Mouse (Mus musculus): ENCODE data around the gene Ptbp3.
"Not testable (repeated sequence)": the region's sequence is repeated elsewhere in the genome, so short reads cannot be mapped to it uniquely, and the experiment has no call there.

Ptbp3 gene

DNA sequence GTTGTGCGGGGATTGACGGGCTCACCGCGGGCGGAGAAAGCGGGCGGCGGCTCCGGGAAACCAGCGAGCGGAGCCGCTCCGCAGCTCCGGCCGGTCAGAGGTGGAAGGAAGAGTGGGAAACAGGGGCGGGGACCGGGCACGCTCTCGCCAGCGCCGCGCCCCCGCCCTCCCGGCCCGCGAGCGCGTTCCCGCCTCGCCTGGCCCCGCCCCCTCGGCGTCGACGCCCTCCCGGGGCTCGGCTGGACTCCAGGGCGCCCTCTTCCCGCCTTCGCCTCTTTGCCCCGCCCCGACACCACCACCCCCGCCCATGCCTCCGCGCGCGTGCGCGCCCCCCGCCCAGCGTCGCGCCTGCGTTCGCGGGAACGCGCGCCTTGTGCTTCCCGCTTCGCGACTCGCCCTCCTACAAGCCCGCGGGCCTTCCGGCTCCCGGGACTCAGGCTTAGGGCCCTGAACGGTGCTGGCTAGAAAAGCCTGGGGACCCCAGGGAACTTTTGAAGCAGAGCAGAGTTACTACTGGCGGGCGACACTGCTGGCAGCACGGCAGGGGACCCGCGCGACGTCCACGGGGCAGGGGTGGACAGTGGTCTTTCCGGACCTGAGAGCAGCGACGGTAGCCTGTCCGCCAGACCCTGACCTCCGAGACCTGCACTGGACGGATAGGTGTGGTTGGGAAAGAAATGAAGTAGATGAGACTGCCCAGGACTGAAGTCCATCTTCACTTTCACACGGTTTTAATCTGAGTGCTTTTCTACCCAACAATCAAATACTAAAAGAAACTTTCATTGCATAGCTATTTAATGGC lies at the start of gene Ptbp3:
Gene Ptbp3 (minus strand): TSS at position 190 of the 802 bp plus-strand sequence.
- peak; percentile 88 for DNase-seq

DNA sequence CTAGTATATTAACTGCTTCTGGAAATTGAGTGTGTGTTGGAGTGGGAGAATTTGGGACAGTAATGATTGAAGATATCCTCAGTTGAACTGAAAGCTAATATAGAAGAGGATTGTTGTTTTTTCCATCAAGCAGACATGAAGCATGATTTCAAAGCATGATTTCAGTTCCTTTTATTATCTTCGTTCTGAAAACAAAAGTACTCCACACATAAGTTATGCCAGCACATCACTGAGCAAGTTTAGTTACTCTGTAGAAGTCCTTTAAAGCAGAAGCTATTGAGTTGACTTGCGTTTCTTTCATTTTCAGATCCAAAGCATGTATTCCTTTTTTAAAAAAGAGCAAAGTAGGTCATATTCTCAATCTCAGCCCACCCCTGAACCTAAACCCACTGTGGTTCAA lies 47.4 kb upstream of the Ptbp3 start:
- DNase-seq, result no peak

DNA sequence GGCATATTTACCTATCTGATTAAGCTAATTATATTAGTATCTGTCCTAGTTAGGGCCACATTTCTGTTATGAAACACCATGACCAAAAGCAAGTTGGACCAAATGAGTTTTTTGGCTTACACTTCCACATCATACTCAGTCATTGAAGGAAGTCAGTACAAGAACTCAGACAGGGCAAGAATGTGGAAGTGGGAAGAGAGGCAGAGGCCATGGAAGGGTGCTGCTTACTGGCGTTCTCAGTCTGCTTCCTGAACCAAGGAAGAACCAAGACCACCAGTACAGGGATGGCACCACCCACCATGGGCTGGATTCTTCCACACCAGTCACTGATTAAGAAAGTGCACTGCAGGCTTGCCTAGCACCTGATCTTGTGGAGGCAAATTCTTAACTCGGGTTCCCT lies 45.5 kb upstream of the Ptbp3 start:
- no peak for DNase-seq

DNA sequence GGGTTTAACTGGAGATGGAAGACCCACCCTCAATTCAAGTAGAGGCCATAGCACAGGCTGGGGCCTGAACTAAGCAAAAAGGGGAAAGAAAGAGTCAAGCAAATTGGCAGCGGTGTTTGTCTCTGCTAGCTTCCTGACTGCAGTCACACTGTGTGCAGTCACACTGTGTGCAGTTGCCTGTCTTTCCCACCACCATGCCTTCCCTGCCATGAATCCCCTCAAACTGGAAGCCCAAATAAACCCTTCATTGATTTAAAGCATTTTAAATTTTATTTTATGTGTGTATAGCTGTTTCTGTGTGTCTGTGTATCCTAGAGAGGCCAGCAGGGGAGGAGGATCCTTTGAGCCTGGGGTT lies 38.7 kb upstream of the Ptbp3 start:
- DNase-seq, result no peak

DNA sequence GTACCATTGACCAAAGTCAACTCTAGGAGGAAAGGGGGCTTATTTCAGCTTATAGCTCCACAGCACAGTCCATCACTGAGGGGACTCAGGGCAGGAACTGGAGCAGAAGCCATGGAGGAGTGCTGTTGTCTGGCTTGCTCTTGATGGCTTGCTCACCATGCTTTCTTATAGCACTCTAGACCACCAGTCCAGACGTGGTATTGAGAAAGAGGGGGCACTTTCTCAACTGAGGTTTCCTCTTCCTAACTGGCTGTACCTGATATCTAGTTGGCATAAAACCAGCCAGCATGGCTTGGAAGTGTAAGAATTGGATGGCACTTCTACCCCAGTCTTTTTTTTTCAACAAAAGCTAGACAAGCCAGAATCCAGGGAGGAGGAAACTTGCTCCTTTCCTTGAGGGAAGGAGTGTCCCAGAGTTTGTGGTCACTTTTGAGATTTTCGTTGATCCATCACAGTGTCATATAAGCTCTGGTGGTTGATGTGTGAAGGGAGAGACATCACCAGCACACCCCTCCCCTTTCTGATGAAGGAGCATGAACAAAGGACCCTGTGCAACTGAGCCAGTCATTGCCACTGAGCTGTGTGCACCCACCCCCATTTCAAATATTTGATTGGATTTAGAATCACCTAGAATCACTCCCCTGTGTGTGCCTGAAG lies 38.2 kb upstream of the Ptbp3 start:
- no peak for DNase-seq

GRCm38 (mm10) chr4:59585097-59585496 lies 35.9 kb upstream of the Ptbp3 start:
- DNase-seq, result no peak

DNA sequence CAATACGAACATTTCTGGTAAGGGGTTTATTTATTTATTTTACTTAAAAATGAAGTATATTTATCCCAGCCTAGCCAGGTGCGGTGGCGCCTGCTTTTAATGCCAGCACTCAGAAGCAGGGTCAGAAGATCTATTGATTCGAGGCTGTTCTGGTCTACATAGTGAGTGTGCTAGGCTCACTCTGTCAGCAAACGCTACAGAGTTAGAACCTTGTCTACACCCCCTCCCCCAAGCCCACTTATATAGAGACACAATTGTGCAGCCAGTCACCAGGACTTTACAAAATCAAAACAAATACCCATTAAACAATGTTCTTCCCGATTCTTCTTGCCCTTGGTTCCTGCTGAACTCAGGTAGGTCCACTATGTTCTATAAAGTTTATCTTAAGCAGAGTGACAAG lies 33.0 kb upstream of the Ptbp3 start:
- DNase-seq, result peak; percentile 18

DNA sequence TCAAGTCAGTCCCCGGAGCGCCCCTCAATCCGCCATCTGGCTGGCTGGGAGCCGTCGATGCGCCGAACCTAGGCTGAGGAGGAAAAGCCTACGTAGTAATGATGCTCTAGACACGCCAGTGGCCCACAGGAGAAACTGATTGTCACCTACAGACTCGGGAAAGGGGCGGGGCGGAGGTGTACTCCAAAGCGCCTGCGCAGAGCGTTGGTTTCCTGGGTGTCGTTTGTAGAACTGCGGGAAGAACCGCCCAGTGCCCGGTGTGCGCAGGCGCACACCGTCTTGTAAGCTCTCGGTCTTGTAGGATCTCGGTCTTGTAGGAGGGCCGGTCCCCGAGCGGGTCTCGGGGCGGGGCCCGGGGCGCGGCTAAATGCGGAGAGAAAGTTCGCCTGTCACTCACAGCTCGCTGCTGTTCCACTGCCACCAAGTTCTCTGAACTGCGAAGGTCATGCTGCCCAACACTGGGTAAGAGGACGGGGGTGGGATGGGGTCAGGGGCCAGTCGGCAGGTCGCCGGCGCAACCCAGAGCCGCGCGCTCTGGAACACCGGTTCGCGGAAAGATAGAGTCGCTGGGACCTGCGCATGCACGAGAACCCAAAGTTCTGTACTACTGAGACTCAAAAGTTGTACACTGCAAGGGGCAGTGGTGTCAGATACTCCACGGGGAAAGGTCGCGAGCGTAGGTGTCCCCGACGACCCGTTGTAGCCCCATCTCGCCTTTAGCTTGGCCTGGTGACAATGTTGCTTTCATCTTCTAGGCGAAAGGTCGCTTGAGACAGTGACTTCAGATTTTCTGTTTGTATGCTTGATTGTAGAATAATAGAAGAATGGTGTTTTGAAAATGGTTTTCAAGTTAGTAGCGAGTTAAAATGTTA lies 32.4 kb upstream of the Ptbp3 start, which contains the start of gene Hsdl2:
Gene Hsdl2 (plus strand): TSS at position 250 of the 872 bp plus-strand sequence.
- DNase-seq, result peak; percentile 99

- peak; percentile 52 for DNase-seq
Measured at GRCm38 (mm10) chr4:59580495-59581281, 31.5 kb upstream of the Ptbp3 start.

GRCm38 (mm10) chr4:59575184-59575958 lies 26.2 kb upstream of the Ptbp3 start:
- DNase-seq, result no peak

DNA sequence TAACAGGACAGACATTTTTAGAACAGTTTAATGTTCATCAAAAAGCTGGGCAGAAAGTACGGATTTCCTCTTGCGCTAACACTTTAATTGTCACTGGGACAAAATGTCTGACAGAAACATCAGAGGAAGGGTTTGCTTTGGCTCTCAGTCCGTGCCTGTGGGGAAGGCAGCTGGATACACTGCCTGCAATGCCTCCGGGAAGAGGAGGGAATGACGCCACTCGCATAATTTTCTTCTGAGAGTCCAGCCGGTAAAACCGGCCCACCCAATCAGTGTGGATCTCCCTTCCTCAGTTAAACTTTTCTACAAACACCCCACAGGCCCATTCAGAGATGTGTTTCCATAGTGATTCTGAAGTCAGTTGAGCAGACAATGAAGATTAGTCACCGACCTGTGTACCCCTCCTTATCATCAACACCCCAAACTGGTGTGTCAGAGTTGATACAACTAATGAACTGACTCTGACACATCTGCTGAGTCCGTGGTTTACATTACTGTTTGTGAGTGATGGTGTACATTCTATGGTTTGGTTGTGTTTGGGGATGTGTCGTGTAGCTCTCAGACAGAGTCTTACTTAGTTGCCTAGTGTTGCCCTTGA lies 23.5 kb upstream of the Ptbp3 start:
- no peak for DNase-seq

DNA sequence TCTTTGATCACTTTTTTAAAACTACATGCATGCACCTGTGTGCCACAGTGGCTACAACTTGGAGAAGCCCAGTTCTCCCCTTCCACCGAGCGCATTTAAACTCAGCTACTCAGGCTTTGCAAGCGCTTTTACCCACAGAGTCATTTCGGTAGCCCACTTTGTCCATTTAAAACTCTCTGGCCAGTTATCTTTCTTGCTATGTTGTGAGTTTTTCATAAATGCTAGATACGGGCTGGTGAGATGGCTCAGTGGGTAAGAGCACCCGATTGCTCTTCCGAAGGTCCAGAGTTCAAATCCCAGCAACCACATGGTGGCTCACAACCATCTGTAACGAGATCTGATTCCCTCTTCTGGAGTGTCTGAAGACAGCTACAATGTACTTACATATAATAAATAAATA lies 21.4 kb upstream of the Ptbp3 start:
- not testable (repeated sequence) for DNase-seq

DNA sequence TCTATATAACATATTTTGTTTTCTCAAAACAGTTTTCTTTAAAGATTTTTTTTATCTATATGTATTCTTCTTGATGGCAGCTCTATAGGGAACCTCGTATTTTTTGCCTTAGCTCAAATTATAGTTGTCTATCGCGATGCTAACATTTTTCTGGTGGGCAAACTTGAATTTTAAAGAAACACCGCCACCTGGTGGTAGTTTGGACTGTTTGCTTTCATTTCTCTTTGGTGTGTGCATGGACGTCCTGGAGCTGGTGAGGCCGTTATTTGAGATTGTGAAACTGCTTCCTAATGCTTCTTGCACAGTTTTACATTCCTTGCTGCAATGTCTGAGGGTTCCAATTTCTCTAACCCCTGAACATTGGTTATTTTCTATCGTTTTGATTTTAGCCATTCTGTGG lies 20.4 kb upstream of the Ptbp3 start:
- DNase-seq, result peak; percentile 48

DNA sequence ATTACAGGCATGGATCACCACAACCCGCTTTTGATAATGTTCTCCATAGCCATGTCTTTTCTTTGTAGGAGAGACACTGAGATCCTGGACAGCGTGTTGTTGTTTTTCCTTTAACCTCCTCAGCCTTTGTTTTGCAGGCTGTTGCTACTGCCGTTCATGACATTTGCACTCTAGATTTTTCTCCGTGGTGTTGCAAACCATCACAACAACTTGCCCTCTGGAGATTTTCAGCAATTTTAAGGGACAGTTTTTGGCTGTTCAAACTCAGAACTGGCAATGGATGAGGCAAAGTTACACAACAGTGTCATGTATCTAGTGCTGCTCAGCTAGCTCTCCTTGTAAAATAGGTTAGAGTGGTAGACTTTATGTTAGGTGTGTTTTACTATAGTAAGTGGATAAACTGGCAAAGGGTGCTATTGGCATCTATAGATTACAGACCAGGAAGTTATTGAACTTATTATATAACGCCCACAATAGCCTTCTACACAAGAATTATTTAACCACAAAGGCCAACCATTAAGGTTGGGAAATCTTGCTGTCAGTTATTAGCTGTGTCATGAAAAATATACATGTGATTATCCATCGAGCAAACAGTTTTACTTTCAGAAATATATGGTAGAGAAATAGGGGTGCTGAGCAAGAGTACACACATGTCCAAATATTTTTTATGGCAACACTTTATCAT lies 18.6 kb upstream of the Ptbp3 start:
- no peak for DNase-seq

GRCm38 (mm10) chr4:59565571-59566188 lies 16.5 kb upstream of the Ptbp3 start:
- DNase-seq, result no peak

DNA sequence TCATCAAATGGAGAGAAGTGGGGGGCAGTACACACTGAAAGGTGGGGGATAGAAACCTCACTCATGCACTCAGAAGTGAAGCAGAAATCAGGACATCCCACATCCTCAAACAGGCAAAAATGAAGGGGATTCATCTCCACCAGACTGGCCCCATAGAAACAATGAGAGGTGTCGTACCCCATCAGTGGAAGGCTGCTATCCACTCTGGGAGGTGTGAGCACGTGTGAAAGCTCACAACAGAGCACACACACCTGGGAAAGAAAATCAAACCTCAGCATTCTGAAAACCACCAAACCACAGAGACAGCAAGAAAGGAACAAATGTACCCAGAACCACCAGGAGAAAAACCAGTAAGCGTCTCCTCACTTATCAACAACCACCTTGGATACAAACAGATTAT lies 15.0 kb upstream of the Ptbp3 start:
- DNase-seq, result no peak

- no peak for DNase-seq
Measured at GRCm38 (mm10) chr4:59560141-59560540, 11.0 kb upstream of the Ptbp3 start.

- no peak for DNase-seq
Measured at GRCm38 (mm10) chr4:59558096-59558720, 9.0 kb upstream of the Ptbp3 start.

GRCm38 (mm10) chr4:59557343-59557742 lies 8.2 kb upstream of the Ptbp3 start:
- DNase-seq, result not testable (repeated sequence)

DNA sequence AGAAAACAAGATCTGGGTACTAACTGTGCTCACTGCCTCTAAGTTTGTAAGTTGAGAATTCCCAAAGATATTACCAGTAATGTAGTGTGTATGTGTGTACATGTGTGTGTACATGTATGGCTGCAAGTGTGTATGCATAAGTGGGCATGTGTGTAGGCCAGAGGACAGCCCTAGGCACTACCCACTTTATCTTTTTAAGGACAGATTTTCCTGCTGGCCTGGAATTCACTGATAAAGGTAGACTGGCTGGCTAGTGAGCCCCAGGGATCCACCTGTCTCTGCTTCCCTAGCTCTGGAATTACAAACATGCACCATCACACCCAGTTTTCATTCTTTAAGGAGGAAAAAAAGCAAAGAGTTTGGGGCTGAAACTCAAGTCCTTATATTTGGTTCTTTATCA lies 6.0 kb upstream of the Ptbp3 start:
- no peak for DNase-seq

All from cerebellum, adult 11-12 months (tissue).